Mouse (Mus musculus) intestine, embryonic 15.5 days (tissue): ENCODE measurements around the gene Irx4. TPM values are rescaled to one million over a fixed set of nuclear protein-coding genes. Genes with fewer than 3 reads are reported as not detected.
A peak's percentile ranks its signal among the peaks of the same experiment; 100 is the strongest.

ENCODE experiments used
- ATAC-seq: fragments of 200-750 bp; cut with Nextera tagmentation; 2 replicates; pipeline ENCODE4 v1.8.0; 2017; ENCODE audit warnings: moderate TSS enrichment, moderate library complexity
- H3K27ac ChIP-seq: fragments of 300-500 bp; sonication (generic); 2 replicates; pipeline ENCODE4 v1.5.1; 2015; ENCODE audit warnings: mild to moderate bottlenecking, inconsistent platforms
- H3K27me3 ChIP-seq: fragments of 300-500 bp; sonication (generic); replicated peaks from 2 replicates; pipeline ENCODE4 v1.6.1; 2015; ENCODE audit warnings: inconsistent platforms
- H3K36me3 ChIP-seq: fragments of 300-500 bp; sonication (generic); 2 replicates; pipeline ENCODE4 v1.6.1; 2015; ENCODE audit warnings: inconsistent platforms
- H3K4me1 ChIP-seq: fragments of 300-500 bp; sonication (generic); replicated peaks from 2 replicates; pipeline ENCODE4 v1.6.1; 2015; ENCODE audit warnings: inconsistent platforms
- H3K4me2 ChIP-seq: fragments of 300-500 bp; sonication (generic); replicated peaks from 2 replicates; pipeline ENCODE4 v1.6.1; 2015; ENCODE audit warnings: mild to moderate bottlenecking, inconsistent platforms
- H3K4me3 ChIP-seq: fragments of 300-500 bp; sonication (generic); replicated peaks from 2 replicates; pipeline ENCODE4 v1.5.1; 2015; ENCODE audit warnings: inconsistent platforms
- H3K9ac ChIP-seq: fragments of 300-500 bp; sonication (generic); 2 replicates; pipeline ENCODE4 v1.6.1; 2015; ENCODE audit warnings: inconsistent platforms
- H3K9me3 ChIP-seq: fragments of 300-500 bp; sonication (generic); 2 replicates; pipeline ENCODE4 v1.6.1; 2016; ENCODE audit warnings: inconsistent platforms
- WGBS: fragments of 180-500 bp; shearing (Covaris S2); methylation state at CpG from one replicate; pipeline ENCODE4 v1.1.7; 2015; 5-methylcytosine and 5-hydroxymethylcytosine counted together
- polyA plus RNA-seq: library from polyadenylated mRNA; unstranded; fragments of >200 nt; fragmentation: Nextera tagmentation; extraction: Ambion mirVana; gene quantifications from 2 replicates; pipeline ENCODE4 v1.2.1, GENCODE M21; 2015

Irx4 gene
- polyA plus RNA-seq, 1 experiment from 2014 or later: 0.26 TPM

DNA sequence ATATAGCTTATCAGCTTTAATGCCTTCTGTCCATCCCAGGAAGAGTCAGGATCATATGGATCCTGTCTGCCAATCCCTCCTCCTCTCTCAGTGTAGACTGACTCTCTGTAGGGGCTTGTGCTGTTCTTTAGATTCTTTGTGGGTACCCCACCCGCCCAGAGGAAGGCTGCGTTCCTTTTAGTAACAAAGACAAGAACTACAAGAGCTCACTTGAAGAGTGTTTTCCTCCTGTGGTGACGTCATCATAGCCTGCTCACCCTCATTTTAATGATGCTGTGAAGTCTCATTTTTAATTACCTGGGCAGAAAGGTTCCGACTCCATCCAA, 45.8 kb downstream of the Irx4 start:
- Histone ChIP-seq H3K4me2 (0 out of 2 replicates have a peak overlapping the region, but pooled peaks have one; percentile 20), H3K27ac (no peak overlapping the region), H3K9ac (no peak overlapping the region), H3K27me3 (no peaks in the 10 kb centered on the region), H3K4me3 (no peak overlapping the region), H3K9me3 (no peaks in the 10 kb centered on the region), H3K4me1 (no peaks in the 10 kb centered on the region), H3K36me3 (no peaks in the 10 kb centered on the region)
- WGBS: 75% methylated on average over 4 of the region's 4 CpGs
- ATAC-seq: no peak

DNA sequence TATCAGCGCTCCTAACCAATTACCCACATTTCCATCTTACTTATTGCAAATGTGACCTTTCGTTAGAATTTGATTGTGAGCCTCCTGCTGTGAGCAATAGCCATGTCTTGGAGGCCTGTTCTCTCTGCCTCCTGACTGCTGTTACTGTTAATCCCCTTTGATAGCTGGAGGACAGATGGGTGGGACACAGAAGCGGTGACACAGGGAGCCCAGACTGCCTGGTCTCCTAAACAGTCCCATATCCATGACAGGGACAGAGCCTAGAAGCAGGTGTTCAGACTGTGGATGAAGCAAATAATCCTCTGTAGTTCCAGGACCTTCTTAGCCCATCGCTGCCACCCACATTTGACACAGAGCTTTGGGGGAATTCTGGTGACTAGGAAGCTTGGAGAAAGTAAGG, 46.2 kb downstream of the Irx4 start:
- Histone ChIP-seq H3K4me1 (no peaks in the 10 kb centered on the region), H3K9ac (no peak overlapping the region), H3K4me3 (no peak overlapping the region), H3K4me2 (no peak overlapping the region), H3K27ac (no peak overlapping the region), H3K27me3 (no peaks in the 10 kb centered on the region), H3K36me3 (no peaks in the 10 kb centered on the region), H3K9me3 (no peaks in the 10 kb centered on the region)
- WGBS: 80% methylated on average over 4 of the region's 4 CpGs
- ATAC-seq: no peak

DNA sequence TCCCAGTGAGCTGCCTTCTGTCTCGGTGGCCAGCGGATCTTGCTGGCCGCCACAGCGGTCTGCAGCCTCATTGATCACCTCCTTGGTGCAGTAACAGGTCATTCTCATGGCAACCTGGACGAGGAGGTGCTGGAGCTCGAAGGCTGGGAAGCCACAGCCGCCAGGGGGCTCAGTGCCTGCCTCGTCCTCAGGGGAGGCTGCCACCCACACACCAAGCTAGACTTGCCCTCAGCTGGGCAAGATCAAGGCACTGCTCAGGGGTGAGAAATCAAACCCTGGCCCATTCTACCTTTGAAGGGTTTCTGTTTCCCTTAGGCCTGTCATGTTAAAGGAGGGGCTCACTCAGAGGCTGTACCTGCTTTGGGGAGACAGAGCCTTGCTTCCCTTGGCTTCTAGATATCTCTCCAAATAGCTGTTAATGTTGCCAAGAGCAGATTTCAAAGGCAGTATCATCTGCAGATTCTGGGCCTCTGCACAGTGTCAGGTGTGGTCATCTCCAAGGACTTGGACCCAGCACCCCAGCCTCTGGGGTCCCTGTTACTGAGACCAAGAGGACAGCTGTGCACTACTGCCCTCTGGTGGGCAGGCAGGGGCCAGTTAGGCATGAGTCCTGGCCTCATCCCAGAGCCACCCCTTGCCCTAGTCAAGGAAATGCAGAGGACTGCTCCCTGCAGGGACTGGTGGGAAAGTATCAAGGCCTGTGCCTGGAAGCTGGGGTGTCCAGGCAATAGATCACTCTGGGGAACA, 50.1 kb downstream of the Irx4 start:
- H3K27ac ChIP-seq: no peak overlapping the region
- H3K4me1 ChIP-seq: no peaks in the 10 kb centered on the region
- H3K36me3 ChIP-seq: no peaks in the 10 kb centered on the region
- ATAC-seq: peak; percentile 78
- H3K4me3 ChIP-seq: no peak overlapping the region
- no peaks in the 10 kb centered on the region for H3K9me3 ChIP-seq
- no peaks in the 10 kb centered on the region for H3K27me3 ChIP-seq
- H3K9ac ChIP-seq: no peak overlapping the region
- no peak overlapping the region for H3K4me2 ChIP-seq
- WGBS: 19% methylated on average over 8 of the region's 8 CpGs

Other genes starting within 250 kb of the Irx4 start
- 159 and 160 TPM in 2 replicates for gene Mrpl36, start 68.0 kb downstream of the Irx4 start, polyA plus RNA-seq
- gene Ndufs6, start 68.1 kb downstream of the Irx4 start, polyA plus RNA-seq: 464 and 509 TPM in 2 replicates
- gene Lpcat1, start 206.7 kb downstream of the Irx4 start, polyA plus RNA-seq: 19.8 and 22.5 TPM in 2 replicates